Mouse (Mus musculus): ENCODE results near the gene Hcrtr1. TPM values are rescaled to one million over a fixed set of nuclear protein-coding genes. Genes with fewer than 3 reads are reported as not detected.

Hcrtr1 gene
- total RNA-seq, 2 experiments from 2014 or later = 1.2 to 1.8 TPM

DNA sequence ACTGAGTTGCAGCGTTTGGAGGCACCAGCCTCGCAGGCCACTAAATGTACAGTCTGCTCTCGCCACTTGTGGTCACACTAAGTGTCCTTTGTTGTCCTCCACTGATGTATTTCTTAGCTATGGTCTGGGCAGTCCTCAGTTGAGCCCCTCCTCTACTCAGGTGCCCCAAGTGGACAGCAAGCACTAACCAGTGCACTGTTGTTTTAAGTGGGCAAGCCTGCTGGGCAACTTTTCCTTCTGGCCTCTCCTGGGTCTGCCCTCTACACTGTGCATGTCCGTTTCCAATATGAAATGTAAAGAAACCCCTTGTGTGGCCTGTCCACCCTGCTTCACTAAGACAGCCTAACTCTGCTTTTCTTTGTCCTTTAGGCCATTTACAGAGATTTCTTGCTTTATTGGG, 15.0 kb downstream of the Hcrtr1 start:
- no peak for DNase-seq (ENCODE audit: low spot score in 2 of 2)

DNA sequence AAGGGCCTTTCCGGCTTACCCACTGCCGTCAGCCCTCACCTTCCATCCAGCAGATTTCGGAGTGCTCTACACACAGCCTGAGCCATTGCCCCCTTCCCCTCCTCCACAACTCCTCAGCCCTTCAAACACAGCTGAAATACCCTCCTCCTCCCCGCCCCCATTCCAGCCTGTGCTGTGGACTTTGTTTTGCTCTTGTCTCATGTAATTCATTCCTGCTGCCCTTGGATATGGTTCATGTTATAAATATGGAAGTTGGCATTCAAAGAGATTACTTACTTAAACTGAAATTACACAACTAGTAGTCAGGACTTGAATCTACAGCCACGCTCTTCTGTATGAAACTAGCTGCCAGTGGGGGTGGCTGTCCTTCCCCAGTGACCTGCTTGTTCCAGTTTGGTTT, 16.1 kb downstream of the Hcrtr1 start:
- no peak for DNase-seq (ENCODE audit: low spot score in 2 of 2)

DNA sequence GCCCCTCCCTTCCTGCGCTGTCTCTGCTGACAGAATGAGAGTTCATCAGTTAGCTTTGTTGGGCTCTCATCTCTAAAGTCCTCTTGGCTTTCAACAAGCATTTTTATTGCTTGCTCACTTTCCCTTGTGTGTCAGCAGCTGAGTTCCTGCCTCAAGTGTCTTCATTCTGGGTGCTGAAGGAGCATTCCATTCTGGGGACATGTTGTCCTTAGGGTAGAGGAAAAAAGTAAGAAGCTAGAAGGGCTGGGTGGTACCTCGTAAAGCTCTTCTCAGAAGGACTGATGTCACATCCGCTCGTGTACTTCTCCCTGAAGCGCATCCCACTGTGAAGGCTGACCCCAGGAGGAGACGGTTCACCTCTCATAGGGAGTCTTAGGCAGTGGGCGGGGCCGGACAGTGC, 17.6 kb downstream of the Hcrtr1 start:
- no peak for DNase-seq (ENCODE audit: low spot score in 2 of 2)

DNA sequence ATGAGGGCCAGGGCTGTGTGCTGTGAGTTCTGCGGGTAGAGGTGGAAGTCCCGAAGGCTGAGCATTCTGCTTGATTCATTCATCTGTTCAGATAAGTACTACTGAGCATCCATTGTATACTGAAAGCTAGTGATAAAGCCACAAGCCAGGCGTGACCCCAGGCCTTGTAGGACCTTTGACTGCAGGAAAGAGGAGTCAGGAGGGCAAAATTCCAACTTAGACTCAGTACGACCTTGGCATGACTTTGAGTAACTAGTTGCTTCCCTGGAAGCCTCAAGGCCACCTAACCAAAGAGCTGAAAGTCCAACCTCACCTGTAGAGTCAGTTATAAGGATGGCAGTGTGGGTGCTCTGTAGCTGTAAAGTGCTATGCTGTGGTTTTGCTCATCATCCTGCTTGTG, 18.4 kb downstream of the Hcrtr1 start:
- no peak for DNase-seq (ENCODE audit: low spot score in 2 of 2)

DNA sequence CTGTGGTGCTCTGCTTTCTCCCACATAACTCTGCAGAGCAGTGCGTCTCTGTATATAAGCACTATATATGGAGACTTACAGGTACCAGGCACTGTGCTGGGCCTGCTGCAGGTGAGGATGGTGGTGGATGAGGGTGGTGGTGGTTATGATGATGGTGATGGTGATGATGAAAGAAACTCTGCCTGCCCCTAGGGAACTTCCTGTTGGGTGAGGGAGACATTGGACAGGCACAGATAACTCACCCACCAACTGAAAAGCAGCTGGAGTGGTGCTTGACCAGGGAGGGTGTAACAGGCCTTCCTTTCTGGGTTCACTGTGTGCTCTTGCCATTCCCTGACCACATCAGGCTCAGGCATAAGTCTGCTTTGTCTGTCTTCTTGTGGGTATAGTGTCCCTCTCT, 26.4 kb downstream of the Hcrtr1 start:
- DNase-seq (ENCODE audit: low spot score in 2 of 2) = no peak

DNA sequence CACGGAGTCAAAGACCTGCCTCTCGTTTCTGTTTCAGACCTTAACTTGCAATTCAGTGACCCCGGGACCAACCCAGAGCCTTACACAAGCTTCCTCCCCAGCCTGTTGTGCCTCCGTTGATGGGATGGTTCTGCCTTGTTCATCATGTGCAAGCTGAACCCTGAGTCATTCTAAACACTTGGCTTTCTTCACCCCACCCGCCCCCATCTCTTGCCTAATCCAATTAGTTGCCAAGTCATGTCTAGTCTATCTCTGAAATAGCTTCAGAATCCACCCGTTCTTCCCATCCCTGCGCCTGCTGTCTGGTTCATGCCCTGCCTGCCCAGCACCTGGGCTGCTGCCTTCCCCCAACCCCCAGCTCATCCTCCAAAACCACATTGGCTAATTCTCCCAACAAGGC, 26.9 kb downstream of the Hcrtr1 start:
- peak in 1 of 2 experiments; percentile 29 for DNase-seq (ENCODE audit: low spot score in 2 of 2)

DNA sequence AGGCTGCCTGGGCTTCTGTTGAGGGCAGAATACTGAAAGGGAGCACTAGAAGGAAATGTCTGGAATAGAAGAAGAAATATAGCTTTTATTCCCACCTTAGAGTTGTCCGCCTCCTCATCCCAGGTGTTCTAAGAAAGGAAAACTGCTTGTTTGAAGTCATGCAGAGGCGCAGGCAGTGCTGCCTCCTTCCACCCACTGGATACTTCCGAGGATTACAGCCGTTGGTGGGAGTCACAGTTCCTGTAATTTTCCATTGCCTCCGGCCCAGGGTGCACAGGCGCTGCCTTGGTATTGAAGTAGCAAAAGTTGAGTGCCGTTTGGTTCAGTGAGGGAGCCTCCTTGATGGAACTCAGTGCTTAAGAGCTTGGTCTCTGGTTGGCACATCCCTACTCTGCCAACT, 29.1 kb downstream of the Hcrtr1 start:
- no peak for DNase-seq (ENCODE audit: low spot score in 2 of 2)

DNA sequence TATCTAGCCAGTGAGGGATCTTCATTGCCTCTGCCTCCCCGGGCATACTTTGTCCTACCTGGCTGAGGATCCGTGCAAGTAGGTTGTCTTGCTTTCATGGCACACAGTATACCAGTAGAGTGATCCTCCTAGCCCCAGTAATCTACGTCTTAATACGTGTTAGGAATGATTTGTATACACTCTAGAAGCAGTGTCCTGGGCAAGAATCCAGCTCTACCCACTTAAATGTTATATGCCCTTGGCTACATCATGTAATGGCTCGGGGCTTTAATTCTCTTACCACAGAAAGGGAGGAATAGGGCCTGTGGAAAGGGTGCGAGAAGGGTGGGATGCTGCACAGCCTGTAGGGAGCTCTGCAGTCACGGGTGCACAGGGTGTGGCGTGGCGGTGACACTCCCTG, 29.5 kb downstream of the Hcrtr1 start:
- no peak for DNase-seq (ENCODE audit: low spot score in 2 of 2)

DNA sequence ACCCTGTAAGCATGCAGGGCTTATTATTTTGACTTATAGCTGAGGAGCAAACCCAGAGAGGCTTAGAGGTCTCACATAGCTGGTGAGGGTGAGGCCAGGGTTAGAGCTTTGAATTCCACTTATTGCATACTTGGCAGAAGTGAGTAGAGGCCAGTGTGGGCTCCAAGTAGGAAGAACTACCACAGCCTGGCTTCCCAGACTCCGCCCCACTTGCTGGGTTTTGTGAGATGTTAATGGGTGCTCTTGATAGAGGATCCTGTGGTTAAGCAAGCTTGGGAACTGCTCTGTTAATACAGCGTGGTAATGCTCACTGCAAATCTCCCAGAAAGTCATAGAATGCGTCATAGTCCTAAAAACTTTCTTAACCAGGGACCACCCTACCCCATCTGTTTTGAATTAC, 30.2 kb downstream of the Hcrtr1 start:
- DNase-seq (ENCODE audit: low spot score in 2 of 2) = no peak

DNA sequence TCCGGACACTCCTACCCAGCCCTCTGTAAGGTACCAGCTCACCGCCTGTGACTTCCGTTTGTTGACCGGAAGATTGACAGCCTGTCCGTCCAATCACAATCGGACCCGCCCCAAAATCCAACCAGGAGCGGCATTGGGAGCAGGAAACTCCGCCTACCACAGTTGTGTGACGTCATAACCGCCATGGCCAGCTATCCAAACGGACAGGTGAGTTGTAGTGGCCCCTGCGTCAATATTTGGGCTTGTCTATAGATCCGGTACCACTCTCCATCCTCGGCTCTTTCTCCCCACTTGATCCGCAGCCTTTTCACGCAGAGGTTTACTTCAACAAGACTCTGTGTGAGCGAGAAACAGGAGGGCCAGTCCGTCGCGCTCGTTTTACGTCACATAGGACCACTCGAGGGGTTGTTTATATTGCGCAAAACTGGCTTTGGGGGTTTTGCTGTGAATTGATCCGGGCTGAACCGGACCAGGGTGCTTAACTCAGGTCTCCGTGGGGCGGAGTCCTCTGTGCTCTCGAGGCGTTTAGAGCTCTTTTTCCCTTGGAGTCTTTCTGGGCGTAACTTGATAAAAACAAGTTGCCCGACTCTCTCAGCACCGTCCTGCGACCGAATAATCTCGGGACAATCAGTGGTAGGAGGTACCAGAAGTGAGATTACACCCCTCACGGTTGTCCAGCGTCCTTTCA, 31.6 kb downstream of the Hcrtr1 start:
- peak; percentile 97 to 98 for DNase-seq (ENCODE audit: low spot score in 2 of 2)

DNA sequence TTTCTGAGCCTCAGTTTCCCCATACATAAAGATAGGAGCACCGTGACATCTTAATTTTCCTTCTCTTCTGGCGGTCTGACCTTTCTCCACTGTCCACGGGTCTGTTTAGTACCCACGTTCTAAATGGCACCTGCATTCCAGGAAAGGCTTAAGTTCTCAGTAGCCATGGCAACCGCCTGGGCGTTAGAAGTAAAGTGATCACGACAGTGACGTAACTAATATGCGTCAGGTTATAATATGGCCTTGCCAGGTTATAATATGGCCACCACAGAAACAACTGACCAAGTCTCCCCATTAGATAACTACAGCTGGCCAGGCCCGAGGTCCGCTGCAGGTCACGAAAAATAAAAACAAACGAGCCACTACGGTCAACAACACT, 32.1 kb downstream of the Hcrtr1 start:
- no peak for DNase-seq (ENCODE audit: low spot score in 2 of 2)

DNA sequence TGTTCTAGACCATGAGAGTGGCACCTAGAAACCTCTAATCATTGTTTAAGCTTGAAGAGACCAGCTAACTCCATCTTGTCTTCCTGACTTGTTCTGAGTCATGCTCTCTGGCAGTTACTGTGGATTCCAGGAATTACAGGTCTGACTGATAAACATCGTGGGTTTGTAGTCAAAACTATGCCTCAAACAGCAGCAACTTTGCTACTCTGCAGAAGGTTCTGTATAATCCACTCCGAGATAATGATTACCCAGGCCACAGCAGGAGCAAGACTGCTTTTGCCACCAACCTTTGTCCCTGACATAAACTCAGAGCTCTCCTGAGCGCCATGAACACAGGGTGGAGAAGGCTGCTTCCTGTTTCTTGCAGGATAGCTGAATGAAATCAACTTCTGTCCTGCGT, 34.6 kb downstream of the Hcrtr1 start:
- DNase-seq (ENCODE audit: low spot score in 2 of 2) = no peak

DNA sequence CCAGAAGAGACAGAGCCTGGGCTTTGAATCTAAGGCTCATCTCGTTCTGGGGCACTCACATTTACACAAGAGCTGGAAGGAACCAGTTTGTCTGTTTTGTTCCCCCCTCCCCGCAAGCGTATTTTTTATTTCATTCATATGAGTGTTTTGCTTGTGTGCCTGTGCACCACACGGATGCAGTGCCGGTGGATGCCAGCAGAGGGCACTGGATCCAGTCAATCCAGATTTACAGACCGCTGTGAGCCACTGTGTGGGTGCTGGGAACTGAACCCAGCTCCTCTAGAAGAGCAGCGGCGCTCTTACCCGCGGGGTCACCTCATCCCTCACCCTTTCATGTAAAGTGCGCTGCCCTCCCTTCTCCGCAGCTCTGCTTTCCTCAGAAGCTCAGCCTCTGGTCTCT, 35.5 kb downstream of the Hcrtr1 start:
- DNase-seq (ENCODE audit: low spot score in 2 of 2) = no peak

DNA sequence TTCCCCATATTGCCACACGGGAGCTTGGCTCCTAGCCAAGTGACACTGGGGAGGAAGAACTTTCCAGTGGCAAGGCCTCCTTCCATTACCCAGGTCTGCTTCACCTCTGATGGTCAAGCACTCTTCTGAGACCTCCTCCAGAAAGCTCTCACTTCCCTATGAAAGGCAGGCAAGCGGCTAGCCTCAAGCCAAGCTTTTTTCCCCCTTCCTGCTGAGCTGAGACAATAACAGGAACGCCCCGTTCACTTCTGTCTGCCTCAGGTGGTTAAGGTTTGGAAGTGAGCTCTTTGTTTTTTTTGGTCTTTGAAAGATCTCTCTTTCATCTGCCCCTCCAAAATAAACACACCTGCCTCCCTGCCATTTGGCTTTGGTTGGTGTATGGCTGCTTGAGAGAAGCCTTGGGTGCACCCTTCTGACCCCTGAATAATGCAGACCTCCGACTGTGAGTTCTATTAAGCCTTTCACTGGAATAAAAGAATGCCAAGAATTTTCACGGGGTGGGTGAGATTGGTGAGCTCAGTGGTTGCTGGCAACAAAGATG, 37.0 kb downstream of the Hcrtr1 start, which contains the start of gene Pef1:
Pef1 (plus strand) TSS at position 448 of the 541 bp plus-strand sequence.
- DNase-seq (ENCODE audit: low spot score in 2 of 2) = no peak

DNA sequence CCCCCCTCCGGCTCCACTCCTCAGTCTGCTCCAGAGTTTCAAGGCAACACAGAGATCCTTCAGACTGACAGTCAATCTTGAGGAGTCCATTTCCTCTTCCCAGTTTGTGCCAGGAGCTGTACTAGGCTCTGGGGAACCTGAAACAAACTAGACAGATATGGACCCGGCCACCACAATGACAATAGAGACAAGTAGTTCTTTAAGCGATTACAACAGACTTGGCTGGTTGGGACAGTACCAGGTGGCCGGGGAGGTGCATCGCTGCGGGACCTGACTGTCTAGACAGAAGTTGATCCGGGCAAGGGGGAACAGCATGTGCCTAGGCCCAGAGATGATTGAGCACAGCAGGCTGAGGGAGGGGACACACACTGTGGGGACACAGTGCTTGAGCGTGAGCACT, 38.0 kb downstream of the Hcrtr1 start:
- DNase-seq (ENCODE audit: low spot score in 2 of 2) = no peak

DNA sequence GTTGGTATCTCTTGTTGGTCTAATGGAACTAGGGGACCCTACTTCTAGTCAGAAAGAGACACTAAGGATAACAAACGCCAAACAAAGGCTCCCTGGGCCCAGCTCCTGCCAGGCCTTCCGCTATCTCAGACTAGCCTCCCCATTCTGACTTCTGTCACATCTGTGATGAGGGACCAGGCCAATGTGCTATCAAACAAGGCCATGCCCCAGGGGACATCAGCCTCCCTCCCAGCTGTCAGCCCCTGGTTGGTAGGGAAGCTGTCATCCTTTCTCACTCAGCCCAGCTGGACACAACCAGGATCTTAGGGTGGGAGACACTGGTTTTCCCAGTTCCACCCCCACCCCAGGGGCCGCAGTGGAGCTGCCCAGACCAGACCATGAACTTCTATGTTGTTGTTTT, 44.0 kb downstream of the Hcrtr1 start:
- DNase-seq (ENCODE audit: low spot score in 2 of 2) = no peak

DNA sequence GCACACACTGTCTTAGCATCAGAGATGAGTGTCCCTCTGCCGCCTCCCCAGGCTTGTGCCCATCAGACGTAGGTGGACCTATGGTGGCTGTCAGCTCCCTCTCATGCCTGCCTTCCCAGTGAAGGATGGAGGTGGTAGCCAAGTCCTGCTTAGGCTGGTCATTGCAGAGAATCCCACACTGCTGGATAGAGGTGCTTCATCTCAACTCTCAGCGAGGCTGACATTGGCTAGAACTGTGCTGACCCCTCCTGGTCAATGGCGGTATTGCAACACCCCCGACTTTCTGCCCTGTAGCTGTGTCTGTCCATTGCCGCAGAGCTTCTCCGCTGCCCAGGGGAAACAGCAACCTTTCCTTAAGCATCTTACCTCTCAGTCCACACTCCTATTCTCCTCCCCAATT, 51.9 kb downstream of the Hcrtr1 start:
- DNase-seq (ENCODE audit: low spot score in 2 of 2) = peak; percentile 85 to 92

DNA sequence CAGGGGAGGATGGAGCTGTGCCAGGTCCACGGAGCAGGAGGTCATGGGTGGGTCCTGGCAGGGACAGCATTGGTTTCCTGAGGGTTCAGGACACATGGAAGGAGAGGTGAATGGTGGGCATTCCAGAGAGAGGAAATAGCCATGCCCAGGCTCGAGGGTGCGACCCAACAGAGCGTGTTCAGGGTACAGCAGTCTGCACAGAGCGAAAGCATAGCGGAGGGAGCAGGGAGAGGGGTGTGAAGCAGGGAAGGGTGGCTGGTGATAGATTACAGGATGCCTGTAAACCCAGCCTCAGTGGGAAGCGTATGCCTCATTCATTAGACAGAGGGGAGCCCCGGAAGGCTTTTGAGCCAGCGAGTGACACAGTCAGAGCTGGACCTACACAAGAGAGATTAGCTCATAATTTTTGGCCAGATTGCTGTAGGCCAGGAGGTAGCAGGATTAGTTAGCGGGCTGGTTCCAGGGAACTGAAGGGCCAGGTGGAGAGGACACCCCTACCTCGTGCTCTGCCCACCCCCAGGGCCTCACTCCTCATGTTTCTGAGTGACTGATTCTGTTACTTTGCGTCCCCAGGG, 53.8 kb downstream of the Hcrtr1 start:
- DNase-seq (ENCODE audit: low spot score in 2 of 2) = no peak

DNA sequence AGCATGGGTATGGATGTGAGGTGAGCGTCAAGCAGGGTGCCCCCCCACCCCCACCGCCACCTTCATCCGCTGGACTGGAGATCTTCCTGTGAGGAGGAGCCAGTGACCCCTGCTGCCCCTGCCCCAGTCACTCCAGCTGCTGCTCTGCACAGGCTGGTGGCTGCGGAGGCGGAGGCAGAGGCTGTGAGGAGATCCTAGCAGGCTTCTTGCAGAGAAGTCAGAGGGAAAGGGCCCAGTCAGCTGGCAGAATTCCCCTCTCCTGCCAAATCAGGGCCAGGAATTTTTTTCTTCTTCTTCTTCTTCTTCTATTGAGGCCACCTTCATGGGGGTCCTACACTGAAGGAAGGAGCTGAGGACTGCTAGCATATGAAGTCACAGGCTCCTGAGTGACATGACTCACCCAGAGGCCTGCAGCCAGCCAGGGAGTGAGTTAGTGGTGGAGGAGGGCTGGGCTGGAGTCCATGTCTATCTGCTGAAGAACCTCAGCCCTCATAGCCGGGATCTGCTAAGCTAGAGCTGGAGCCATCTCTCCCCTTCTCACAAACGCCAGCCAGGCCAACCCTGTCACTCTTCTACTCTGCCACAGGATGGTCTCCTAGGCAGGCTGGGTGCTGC, 54.7 kb downstream of the Hcrtr1 start:
- DNase-seq (ENCODE audit: low spot score in 2 of 2) = no peak

DNA sequence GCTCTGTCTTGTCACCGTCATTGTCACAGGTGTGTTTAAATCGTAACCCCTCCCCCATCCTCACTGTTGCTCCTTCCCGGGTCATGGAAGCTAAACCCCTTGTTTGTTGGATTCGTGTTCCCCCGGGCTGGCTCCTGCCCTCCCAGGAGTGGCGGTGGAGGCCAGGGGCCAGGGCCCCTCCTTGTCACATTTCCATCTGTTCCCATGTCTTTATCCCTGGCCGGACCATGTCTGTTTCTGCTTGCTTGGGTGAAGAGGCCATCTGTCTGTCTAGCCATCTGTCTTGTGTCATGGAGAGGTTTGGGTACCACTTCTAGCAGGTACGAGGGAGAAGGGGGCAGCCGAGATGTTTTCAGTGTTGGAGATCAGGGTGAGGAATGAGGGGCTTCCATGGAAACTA, 56.9 kb downstream of the Hcrtr1 start:
- DNase-seq (ENCODE audit: low spot score in 2 of 2) = no peak

DNA sequence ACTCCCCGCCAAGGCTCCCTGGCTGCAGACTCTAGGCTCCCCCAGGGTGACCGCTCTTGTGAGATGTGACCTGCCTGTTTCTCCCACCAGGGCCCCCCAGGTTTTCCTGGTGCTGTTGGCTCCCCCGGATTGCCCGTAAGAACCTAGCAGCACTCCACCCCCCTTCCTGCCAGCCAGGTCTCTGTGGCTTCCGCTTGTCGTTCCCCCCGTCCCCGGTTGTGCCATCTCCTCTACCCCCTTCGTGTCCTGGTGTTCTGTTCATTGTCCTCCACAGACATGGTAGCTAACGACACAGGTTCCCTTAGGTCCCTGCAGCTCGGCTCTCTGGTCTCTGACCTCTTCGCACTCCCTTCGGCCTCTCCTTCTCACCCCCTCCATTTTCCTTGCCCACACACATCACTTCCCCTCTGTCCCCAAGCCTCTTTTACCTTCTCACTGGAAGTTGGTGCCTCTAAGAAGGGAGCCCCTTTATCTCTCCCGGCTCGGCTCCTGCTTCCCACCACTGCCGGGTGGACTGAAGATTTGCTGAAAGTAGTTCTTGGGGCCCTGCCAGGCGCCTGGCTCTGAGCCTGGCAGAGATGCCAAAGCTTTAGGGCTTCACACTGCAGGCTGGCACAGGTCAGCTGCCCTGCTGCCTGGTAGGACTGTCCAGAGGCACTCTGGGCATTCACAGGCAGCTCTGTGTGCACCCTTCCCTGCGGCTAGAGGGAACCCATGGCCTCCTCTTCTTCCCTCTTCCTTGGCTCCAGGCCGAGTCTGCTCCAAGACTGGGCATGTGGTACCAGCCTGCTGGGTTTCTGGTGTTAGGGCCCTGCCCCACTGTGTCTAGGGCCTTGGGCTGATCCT, 57.6 kb downstream of the Hcrtr1 start:
- peak; percentile 32 to 45 for DNase-seq (ENCODE audit: low spot score in 2 of 2)
